Mouse (Mus musculus) heart, embryonic 10.5 days (tissue): Measurements from ENCODE around the gene Ddit4l. TPM values are rescaled to one million over a fixed set of nuclear protein-coding genes. Genes with fewer than 3 reads are reported as not detected.

Source experiments
- microRNA-seq: library from miRNA; unstranded; fragments of <30 nt; microRNA quantifications from one replicate; pipeline ENCODE4, GENCODE M21; 2017
- polyA plus RNA-seq: library from polyadenylated mRNA; unstranded; fragments of >200 nt; fragmentation: Nextera tagmentation; extraction: Ambion mirVana; gene quantifications from 2 replicates; pipeline ENCODE4 v1.2.1, GENCODE M21; 2016

The Ddit4l gene
- polyA plus RNA-seq, 1 experiment from 2014 or later: 3.2 TPM

Small RNA genes within 50 kb of the gene (microRNA-seq; reads per million reads assigned to microRNA genes)
- gene Gm22468: not detected

Other genes starting within 250 kb of the Ddit4l start
- gene Gm21962, start 49.9 kb downstream of the Ddit4l start, polyA plus RNA-seq: not detected in 2 replicates
- 1,437 and 1,931 TPM in 2 replicates for gene H2afz, start 242.9 kb downstream of the Ddit4l start, polyA plus RNA-seq
- gene Dnajb14, start 246.1 kb downstream of the Ddit4l start, polyA plus RNA-seq: 11.1 and 12.9 TPM in 2 replicates